Mouse (Mus musculus): ENCODE measurements around the gene Slc15a3. TPM values are rescaled to one million over a fixed set of nuclear protein-coding genes. Genes with fewer than 3 reads are reported as not detected.
A peak's percentile ranks its signal among the peaks of the same experiment; 100 is the strongest.

The Slc15a3 gene
- polyA plus RNA-seq, 1 experiment from 2014 or later, result 0.33 TPM

DNA sequence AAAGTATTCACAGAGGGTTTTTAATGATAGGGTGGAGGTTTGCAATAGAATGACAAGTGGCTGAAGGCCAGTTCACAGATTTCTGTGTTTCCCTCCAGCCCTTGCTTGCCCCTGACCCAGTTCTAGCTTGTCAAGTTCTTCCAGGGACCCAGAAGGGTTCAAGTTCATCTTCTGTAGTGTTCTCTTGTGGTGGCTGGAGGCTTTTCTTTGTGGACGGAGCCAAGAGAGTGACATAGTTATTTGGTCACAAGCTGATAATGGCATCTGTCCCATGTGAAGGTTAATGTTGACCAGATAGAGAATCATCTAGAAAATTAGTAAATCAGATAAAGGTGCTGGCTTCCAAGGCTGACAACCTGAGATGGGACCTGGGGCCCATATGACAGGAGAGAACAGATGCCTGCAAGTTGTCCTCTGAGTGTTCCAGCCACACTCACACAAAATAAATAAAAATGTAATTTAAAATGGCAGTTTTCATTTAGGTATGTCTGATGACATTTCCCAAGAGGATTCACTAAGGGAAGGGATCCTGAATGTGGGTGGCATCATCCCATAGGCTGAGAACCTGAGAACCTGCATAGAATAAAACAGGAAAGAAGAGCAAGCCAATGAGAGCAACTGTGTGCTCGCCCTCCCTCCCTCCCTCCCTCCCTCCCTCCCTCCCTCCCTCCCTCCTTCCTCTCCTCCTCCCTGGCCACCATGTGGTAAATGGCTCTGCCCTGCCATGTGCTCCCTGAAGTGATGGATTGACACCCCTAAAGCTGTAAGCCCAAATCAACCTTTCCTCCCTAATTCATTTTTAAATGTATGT, 34.5 kb upstream of the Slc15a3 start:
- H3K27ac ChIP-seq (ENCODE audit: low read depth, low read length), result no peak overlapping the region
- 89% methylated on average over 2 of the region's 2 CpGs for WGBS
- no peaks in the 10 kb centered on the region for H3K9me3 ChIP-seq (ENCODE audit: control insufficient read depth, low read length)
- no peak overlapping the region for H3K9ac ChIP-seq (ENCODE audit: low read depth, low read length)
- no peak overlapping the region for H3K4me2 ChIP-seq (ENCODE audit: low read length)
- H3K27me3 ChIP-seq (replicated peaks; ENCODE audit: control insufficient read depth, insufficient read depth, low read length), result no peaks in the 10 kb centered on the region
- ATAC-seq, result no peak
- no peaks in the 10 kb centered on the region for H3K36me3 ChIP-seq (ENCODE audit: control insufficient read depth, insufficient read depth, low read length)
- H3K4me1 ChIP-seq (ENCODE audit: control insufficient read depth, insufficient read depth, low read depth, low read length), result peaks cover 8% of the 10 kb centered on the region
- H3K4me3 ChIP-seq (ENCODE audit: low read length), result no peak overlapping the region

GRCm38 (mm10) chr19:10805661-10806285, 33.8 kb upstream of the Slc15a3 start:
- Histone ChIP-seq H3K36me3 (ENCODE audit: control insufficient read depth, insufficient read depth, low read length) (no peaks in the 10 kb centered on the region), H3K27ac (ENCODE audit: low read depth, low read length) (no peak overlapping the region), H3K9ac (ENCODE audit: low read depth, low read length) (no peak overlapping the region), H3K4me3 (ENCODE audit: low read length) (no peak overlapping the region), H3K27me3 (replicated peaks; ENCODE audit: control insufficient read depth, insufficient read depth, low read length) (no peaks in the 10 kb centered on the region), H3K4me1 (ENCODE audit: control insufficient read depth, insufficient read depth, low read depth, low read length) (peaks cover 8% of the 10 kb centered on the region), H3K4me2 (ENCODE audit: low read length) (no peak overlapping the region), H3K9me3 (ENCODE audit: control insufficient read depth, low read length) (no peaks in the 10 kb centered on the region)
- 0 out of 2 replicates have a peak, but pooled peaks have one; percentile 3 for ATAC-seq
- WGBS, result 71% methylated on average over 11 of the region's 11 CpGs

GRCm38 (mm10) chr19:10808524-10809233, 30.8 kb upstream of the Slc15a3 start:
- Histone ChIP-seq H3K4me3 (ENCODE audit: low read length) (no peak overlapping the region), H3K4me2 (ENCODE audit: low read length) (no peak overlapping the region), H3K36me3 (ENCODE audit: control insufficient read depth, insufficient read depth, low read length) (no peaks in the 10 kb centered on the region), H3K9ac (ENCODE audit: low read depth, low read length) (no peak overlapping the region), H3K27ac (ENCODE audit: low read depth, low read length) (no peak overlapping the region), H3K27me3 (replicated peaks; ENCODE audit: control insufficient read depth, insufficient read depth, low read length) (no peaks in the 10 kb centered on the region), H3K9me3 (ENCODE audit: control insufficient read depth, low read length) (no peaks in the 10 kb centered on the region), H3K4me1 (ENCODE audit: control insufficient read depth, insufficient read depth, low read depth, low read length) (peaks cover 5% of the 10 kb centered on the region)
- peak; percentile 9; the same call in 1 of the 2 replicates for ATAC-seq
- WGBS, result 85% methylated on average over 12 of the region's 12 CpGs

DNA sequence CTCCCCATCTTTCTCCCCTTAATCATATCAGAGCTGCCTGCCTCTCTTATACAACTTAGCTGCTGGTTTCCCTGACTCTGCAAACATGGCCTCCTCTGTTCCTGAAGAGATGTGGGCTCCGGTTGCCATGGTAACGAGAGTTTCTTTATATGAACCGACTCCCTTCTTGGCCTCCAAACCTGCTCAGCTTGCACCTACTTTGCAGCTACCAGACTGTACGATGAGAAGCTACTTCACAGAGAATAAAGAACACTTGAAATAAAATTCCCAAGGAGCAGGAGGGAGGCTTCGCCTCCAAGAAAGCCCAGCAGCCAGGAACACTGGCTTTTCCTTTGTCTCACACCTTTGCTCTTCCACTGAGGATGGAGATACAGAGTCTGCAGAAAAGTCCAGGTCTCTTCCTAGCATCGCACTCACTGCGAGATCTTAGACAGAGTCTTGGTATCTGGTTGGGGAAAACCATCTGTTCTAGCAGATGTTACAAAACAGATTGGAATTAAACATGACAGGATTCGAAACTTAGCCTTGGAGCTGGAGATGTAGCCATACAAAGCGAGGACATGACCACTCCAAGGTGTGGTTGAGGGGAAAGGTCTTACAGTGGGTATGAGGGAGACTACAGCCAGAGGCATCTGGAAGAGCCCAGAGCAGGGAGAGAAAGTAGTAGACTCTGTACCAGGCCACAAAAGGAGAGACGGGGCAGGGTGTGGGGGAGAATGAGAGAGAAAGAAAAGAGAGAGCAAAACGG, 29.9 kb upstream of the Slc15a3 start:
- no peak overlapping the region for H3K4me3 ChIP-seq (ENCODE audit: low read length)
- no peaks in the 10 kb centered on the region for H3K36me3 ChIP-seq (ENCODE audit: control insufficient read depth, insufficient read depth, low read length)
- peak; percentile 81 for ATAC-seq
- peaks cover 5% of the 10 kb centered on the region for H3K4me1 ChIP-seq (ENCODE audit: control insufficient read depth, insufficient read depth, low read depth, low read length)
- H3K9me3 ChIP-seq (ENCODE audit: control insufficient read depth, low read length), result no peaks in the 10 kb centered on the region
- peak overlapping the region; percentile 48 for H3K27ac ChIP-seq (ENCODE audit: low read depth, low read length)
- no peak overlapping the region; the same call in 1 of the 2 replicates for H3K9ac ChIP-seq (ENCODE audit: low read depth, low read length)
- WGBS, result 63% methylated on average over 11 of the region's 11 CpGs
- H3K4me2 ChIP-seq (ENCODE audit: low read length), result no peak overlapping the region
- H3K27me3 ChIP-seq (replicated peaks; ENCODE audit: control insufficient read depth, insufficient read depth, low read length), result no peaks in the 10 kb centered on the region

GRCm38 (mm10) chr19:10810176-10810492, 29.4 kb upstream of the Slc15a3 start:
- H3K36me3 ChIP-seq (ENCODE audit: control insufficient read depth, insufficient read depth, low read length), result no peaks in the 10 kb centered on the region
- no peak overlapping the region for H3K4me3 ChIP-seq (ENCODE audit: low read length)
- WGBS, result 51% methylated on average over 4 of the region's 4 CpGs
- H3K27ac ChIP-seq (ENCODE audit: low read depth, low read length), result no peak overlapping the region
- no peak overlapping the region for H3K4me2 ChIP-seq (ENCODE audit: low read length)
- H3K4me1 ChIP-seq (ENCODE audit: control insufficient read depth, insufficient read depth, low read depth, low read length), result peaks cover 5% of the 10 kb centered on the region
- H3K27me3 ChIP-seq (replicated peaks; ENCODE audit: control insufficient read depth, insufficient read depth, low read length), result no peaks in the 10 kb centered on the region
- H3K9me3 ChIP-seq (ENCODE audit: control insufficient read depth, low read length), result no peaks in the 10 kb centered on the region
- peak; percentile 3; the same call in 1 of the 2 replicates for ATAC-seq
- H3K9ac ChIP-seq (ENCODE audit: low read depth, low read length), result no peak overlapping the region; the same call in 1 of the 2 replicates

- no peak overlapping the region for H3K4me3 ChIP-seq (ENCODE audit: low read length)
- no peaks in the 10 kb centered on the region for H3K9me3 ChIP-seq (ENCODE audit: control insufficient read depth, low read length)
- no peak for ATAC-seq
- H3K9ac ChIP-seq (ENCODE audit: low read depth, low read length), result no peak overlapping the region
- H3K36me3 ChIP-seq (ENCODE audit: control insufficient read depth, insufficient read depth, low read length), result no peaks in the 10 kb centered on the region
- WGBS, result 90% methylated on average over 6 of the region's 6 CpGs
- H3K27ac ChIP-seq (ENCODE audit: low read depth, low read length), result no peak overlapping the region
- H3K27me3 ChIP-seq (replicated peaks; ENCODE audit: control insufficient read depth, insufficient read depth, low read length), result no peaks in the 10 kb centered on the region
- no peak overlapping the region for H3K4me2 ChIP-seq (ENCODE audit: low read length)
- peaks cover 5% of the 10 kb centered on the region for H3K4me1 ChIP-seq (ENCODE audit: control insufficient read depth, insufficient read depth, low read depth, low read length)
Measured at GRCm38 (mm10) chr19:10811471-10811870, 28.1 kb upstream of the Slc15a3 start.

- Histone ChIP-seq H3K4me3 (ENCODE audit: low read length) (no peak overlapping the region), H3K4me1 (ENCODE audit: control insufficient read depth, insufficient read depth, low read depth, low read length) (peaks cover 5% of the 10 kb centered on the region), H3K36me3 (ENCODE audit: control insufficient read depth, insufficient read depth, low read length) (no peaks in the 10 kb centered on the region), H3K27me3 (replicated peaks; ENCODE audit: control insufficient read depth, insufficient read depth, low read length) (no peaks in the 10 kb centered on the region), H3K27ac (ENCODE audit: low read depth, low read length) (no peak overlapping the region), H3K9me3 (ENCODE audit: control insufficient read depth, low read length) (no peaks in the 10 kb centered on the region), H3K9ac (ENCODE audit: low read depth, low read length) (no peak overlapping the region), H3K4me2 (ENCODE audit: low read length) (no peak overlapping the region)
- ATAC-seq, result no peak
- WGBS, result 98% methylated on average over 5 of the region's 5 CpGs
Measured at GRCm38 (mm10) chr19:10813039-10813438, 26.5 kb upstream of the Slc15a3 start.

GRCm38 (mm10) chr19:10813905-10814304, 25.6 kb upstream of the Slc15a3 start:
- no peak overlapping the region for H3K9ac ChIP-seq (ENCODE audit: low read depth, low read length)

More at GRCm38 (mm10) chr19:10813905-10814304, 25.6 kb upstream of the Slc15a3 start:
- Histone ChIP-seq H3K27me3 (replicated peaks; ENCODE audit: control insufficient read depth, insufficient read depth, low read length) (no peaks in the 10 kb centered on the region), H3K4me3 (ENCODE audit: low read length) (no peak overlapping the region), H3K4me1 (ENCODE audit: control insufficient read depth, insufficient read depth, low read depth, low read length) (peaks cover 5% of the 10 kb centered on the region), H3K9me3 (ENCODE audit: control insufficient read depth, low read length) (no peaks in the 10 kb centered on the region), H3K4me2 (ENCODE audit: low read length) (no peak overlapping the region), H3K36me3 (ENCODE audit: control insufficient read depth, insufficient read depth, low read length) (no peaks in the 10 kb centered on the region), H3K27ac (ENCODE audit: low read depth, low read length) (no peak overlapping the region)
- no peak for ATAC-seq
- 72% methylated on average over 7 of the region's 7 CpGs for WGBS

Data from hindbrain, embryonic 16.5 days (tissue).